Mouse (Mus musculus) stomach, postnatal 0 days (tissue): Measurements from ENCODE around the gene Etv5.

Source experiments
- CTCF ChIP-seq: IDR thresholded peaks from 2 replicates; pipeline ENCODE4 v1.5.1; 2016; ENCODE audit warnings: antibody characterized with exemption, low read depth, mild to moderate bottlenecking, moderate library complexity
- EP300 ChIP-seq: optimal IDR thresholded peaks from 2 replicates; pipeline ENCODE3; 2016; ENCODE audit warnings: antibody characterized with exemption

DNA sequence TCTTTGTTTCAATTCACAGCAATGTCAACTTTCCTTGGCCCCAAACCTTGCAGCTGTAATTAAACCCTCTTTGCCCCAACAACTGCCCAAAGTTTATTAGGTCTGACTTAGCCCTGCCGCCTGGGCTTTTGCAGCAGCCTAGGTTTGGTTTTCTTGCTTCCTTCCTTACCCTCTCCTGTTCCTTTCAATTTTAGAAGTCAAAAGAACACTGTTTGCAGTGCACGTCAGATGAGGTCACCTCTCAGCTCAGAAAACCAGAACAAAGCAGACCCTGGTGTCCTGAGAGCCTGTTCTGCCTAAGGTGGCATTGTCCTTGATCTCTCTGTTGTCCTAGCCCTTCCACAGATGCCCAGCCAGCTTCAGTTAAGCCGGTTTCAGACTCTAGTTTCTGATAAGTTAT lies 61.8 kb downstream of the Etv5 start:
- TF ChIP-seq CTCF (no peak), EP300 (no peak)
